Mouse (Mus musculus) embryonic fibroblast, embryonic 13.5 days (primary cell): Measurements from ENCODE around the gene Slc2a3. TPM values are rescaled to one million over a fixed set of nuclear protein-coding genes. Genes with fewer than 3 reads are reported as not detected.
A peak's percentile ranks its signal among the peaks of the same experiment; 100 is the strongest.

ENCODE experiments used
- H3K27ac ChIP-seq: 2 replicates; pipeline ENCODE4 v1.5.1; 2012; ENCODE audit warnings: low read length, control low read depth, inconsistent platforms; ENCODE audit not compliant: insufficient read depth
- H3K4me1 ChIP-seq: 2 replicates; pipeline ENCODE4 v1.6.1; 2011; ENCODE audit warnings: low read length; ENCODE audit not compliant: control insufficient read depth, insufficient read depth
- H3K4me3 ChIP-seq: 2 replicates; pipeline ENCODE4 v1.5.1; 2011; ENCODE audit warnings: mild to moderate bottlenecking, control low read depth, low read length; ENCODE audit not compliant: insufficient read depth
- CTCF ChIP-seq: IDR thresholded peaks from 2 replicates; pipeline ENCODE4 v1.5.1; 2011; ENCODE audit warnings: mild to moderate bottlenecking, control low read depth, low read length, moderate library complexity, borderline replicate concordance; ENCODE audit not compliant: insufficient read depth
- POLR2A ChIP-seq: IDR thresholded peaks from 2 replicates; pipeline ENCODE4 v1.6.1; 2011; ENCODE audit warnings: low read depth, mild to moderate bottlenecking, control low read depth, low read length, moderate library complexity
- polyA plus RNA-seq: library from polyadenylated mRNA; stranded (reverse); fragments of >200 nt; gene quantifications from 2 replicates; pipeline ENCODE4 v1.2.4, GENCODE M21; 2011; ENCODE audit warnings: low read depth; ENCODE audit not compliant: missing spikeins, insufficient read length

Gene Slc2a3
- polyA plus RNA-seq: 4.9 and 6.1 TPM in 2 replicates

GRCm38 (mm10) chr6:122801301-122801800, at the start of gene Slc2a3:
Gene Slc2a3 (minus strand): TSS chr6:122801640.
- Histone ChIP-seq H3K4me3 (peak within 1 kb of the TSS; percentile 31), H3K27ac (no peak within 1 kb of the TSS), H3K4me1 (no peaks in the 10 kb centered on the region)
- no peak for TF ChIP-seq CTCF
- TF ChIP-seq POLR2A: no peak

- Histone ChIP-seq H3K4me3 (no peak overlapping the region), H3K27ac (no peak overlapping the region), H3K4me1 (no peaks in the 10 kb centered on the region)
- no peak for TF ChIP-seq CTCF
Observed at GRCm38 (mm10) chr6:122843759-122844158, 42.3 kb upstream of the Slc2a3 start.

- H3K4me1 ChIP-seq: no peaks in the 10 kb centered on the region
- H3K27ac ChIP-seq: no peak overlapping the region
- TF ChIP-seq POLR2A (no peak), CTCF (no peak)
- no peak overlapping the region for H3K4me3 ChIP-seq
Observed at GRCm38 (mm10) chr6:122837539-122837938, 36.1 kb upstream of the Slc2a3 start.

GRCm38 (mm10) chr6:122836974-122837373, 35.5 kb upstream of the Slc2a3 start:
- TF ChIP-seq CTCF (no peak), POLR2A (no peak)
- H3K4me1 ChIP-seq: no peaks in the 10 kb centered on the region
- H3K27ac ChIP-seq: no peak overlapping the region
- no peak overlapping the region for H3K4me3 ChIP-seq

GRCm38 (mm10) chr6:122834365-122834764, 32.9 kb upstream of the Slc2a3 start:
- H3K27ac ChIP-seq: no peak overlapping the region
- H3K4me1 ChIP-seq: no peaks in the 10 kb centered on the region
- no peak overlapping the region for H3K4me3 ChIP-seq
- no peak for TF ChIP-seq CTCF
- TF ChIP-seq POLR2A: no peak

- no peak overlapping the region for H3K27ac ChIP-seq
- no peak overlapping the region for H3K4me3 ChIP-seq
- TF ChIP-seq CTCF: no peak
- TF ChIP-seq POLR2A: no peak
- H3K4me1 ChIP-seq: no peaks in the 10 kb centered on the region
Observed at GRCm38 (mm10) chr6:122832880-122833279, 31.4 kb upstream of the Slc2a3 start.

GRCm38 (mm10) chr6:122828086-122828485, 26.6 kb upstream of the Slc2a3 start:
- Histone ChIP-seq H3K4me3 (no peak overlapping the region), H3K27ac (no peak overlapping the region), H3K4me1 (peaks cover 24% of the 10 kb centered on the region)
- TF ChIP-seq CTCF: 0 out of 2 replicates have a peak, but pooled peaks have one; percentile 2
- no peak for TF ChIP-seq POLR2A

- peak overlapping the region; percentile 18 for H3K4me3 ChIP-seq
- peak overlapping the region; percentile 39; the same call in 1 of the 2 replicates for H3K27ac ChIP-seq
- 0 out of 2 replicates have a peak, but pooled peaks have one; percentile 22 for TF ChIP-seq POLR2A
- TF ChIP-seq CTCF: no peak
- peaks cover 24% of the 10 kb centered on the region for H3K4me1 ChIP-seq
Observed at GRCm38 (mm10) chr6:122825923-122826742, 24.7 kb upstream of the Slc2a3 start.

- no peak overlapping the region for H3K27ac ChIP-seq
- H3K4me1 ChIP-seq: peaks cover 27% of the 10 kb centered on the region
- no peak overlapping the region for H3K4me3 ChIP-seq
- TF ChIP-seq CTCF (no peak), POLR2A (no peak)
Observed at GRCm38 (mm10) chr6:122825166-122825565, 23.7 kb upstream of the Slc2a3 start.

- Histone ChIP-seq H3K4me1 (peaks cover 27% of the 10 kb centered on the region), H3K4me3 (no peak overlapping the region), H3K27ac (no peak overlapping the region)
- TF ChIP-seq POLR2A: no peak
- TF ChIP-seq CTCF: no peak
Observed at GRCm38 (mm10) chr6:122824086-122824485, 22.6 kb upstream of the Slc2a3 start.
